In genomic region chr9:85372034-85372433, GRCm38 (mm10) we compare ENCODE assay signal across 30 mouse cellular contexts. TPM values are rescaled to one million over a fixed set of nuclear protein-coding genes. Genes with fewer than 3 reads are reported as not detected.
"Had no signal": no experiment of that assay in that cellular context is flagged by ENCODE, and none has a peak within 500 bp of the region (broad histone marks: within the 10 kb centered on the region; RNA-seq: fewer than 3 reads in every experiment).

No protein-coding gene starts in this region.

- H3K4me3 ChIP-seq: heart, adult 2 months; heart, embryonic 13.5 days; heart, embryonic 15.5 days; hindbrain, embryonic 13.5 days; hindbrain, embryonic 15.5 days; limb, embryonic 10.5 days; limb, embryonic 12.5 days; liver, embryonic 13.5 days; liver, embryonic 15.5 days had no signal

- H3K27ac ChIP-seq: heart, adult 2 months; heart, embryonic 13.5 days; heart, embryonic 15.5 days; hindbrain, embryonic 13.5 days; hindbrain, embryonic 15.5 days; hindbrain, postnatal 0 days; limb, embryonic 10.5 days; limb, embryonic 12.5 days; liver, embryonic 13.5 days; liver, embryonic 15.5 days had no signal

- H3K4me1 ChIP-seq: hindbrain, embryonic 13.5 days; hindbrain, embryonic 15.5 days; limb, embryonic 10.5 days; limb, embryonic 12.5 days; liver, embryonic 13.5 days; liver, embryonic 15.5 days had no signal

- DNase-seq: forebrain, postnatal 0 days; gastrocnemius, postnatal 14 days; gastrocnemius, postnatal 36 days; heart, adult 11 months; heart, adult 2 months; heart, postnatal 14 days; heart, postnatal 36 days; kidney, adult 11 months; kidney, postnatal 25 days; layer of hippocampus, adult 9-11 months; layer of hippocampus, postnatal 36 days; liver; liver, embryonic 13.5 days had no signal

- H3K9me3 ChIP-seq: heart, embryonic 13.5 days; heart, embryonic 15.5 days; hindbrain, embryonic 13.5 days; hindbrain, embryonic 15.5 days; limb, embryonic 10.5 days; limb, embryonic 12.5 days; liver, embryonic 13.5 days; liver, embryonic 15.5 days had no signal

- H3K4me2 ChIP-seq: heart, embryonic 11.5 days; heart, embryonic 13.5 days; heart, embryonic 15.5 days; hindbrain, embryonic 13.5 days; hindbrain, embryonic 15.5 days; limb, embryonic 12.5 days; liver, embryonic 11.5 days; liver, embryonic 13.5 days; liver, embryonic 15.5 days had no signal

- H3K27me3 ChIP-seq: heart, embryonic 13.5 days; heart, embryonic 15.5 days; hindbrain, embryonic 13.5 days; hindbrain, embryonic 15.5 days; limb, embryonic 12.5 days; liver, embryonic 13.5 days; liver, embryonic 15.5 days had no signal

- H3K36me3 ChIP-seq: heart, embryonic 13.5 days; heart, embryonic 15.5 days; hindbrain, embryonic 13.5 days; hindbrain, embryonic 15.5 days; limb, embryonic 10.5 days; limb, embryonic 12.5 days; liver, embryonic 13.5 days; liver, embryonic 15.5 days had no signal

- ATAC-seq: forebrain, postnatal 0 days; hindbrain, postnatal 0 days; intestine, embryonic 16.5 days had no signal

- H3K9ac ChIP-seq: forebrain, postnatal 0 days; heart, embryonic 13.5 days; heart, embryonic 15.5 days; hindbrain, embryonic 13.5 days; hindbrain, embryonic 15.5 days; limb, embryonic 12.5 days; liver, embryonic 13.5 days; liver, embryonic 15.5 days had no signal

RNA-seq across cellular contexts. Expression of gene Gm11114, which starts 59.5 kb away (rescaled TPM):
- polyA plus RNA-seq: forebrain, postnatal 0 days; gonadal fat pad, adult 2 months; heart, adult 2 months; heart, embryonic 11.5 days; heart, embryonic 13.5 days; heart, embryonic 15.5 days; heart, postnatal 0 days; hindbrain, embryonic 11.5 days; hindbrain, embryonic 13.5 days; hindbrain, embryonic 15.5 days; hindbrain, postnatal 0 days; intestine, embryonic 14.5 days; intestine, embryonic 16.5 days; large intestine, adult 2 months; limb, embryonic 10.5 days; limb, embryonic 12.5 days; limb, embryonic 14.5 days; liver, embryonic 11.5 days; liver, embryonic 13.5 days; liver, embryonic 15.5 days had no signal
